Mouse (Mus musculus): ENCODE measurements around the gene AU040320. TPM values are rescaled to one million over a fixed set of nuclear protein-coding genes. Genes with fewer than 3 reads are reported as not detected.

The AU040320 gene
- polyA plus RNA-seq, 1 experiment from 2014 or later = 20.9 TPM

- 82% methylated on average over 11 of the region's 11 CpGs for WGBS
- H3K4me2 ChIP-seq = no peak overlapping the region
- no peak overlapping the region for H3K4me3 ChIP-seq (ENCODE audit: low read depth, low read length)
- H3K4me1 ChIP-seq (ENCODE audit: insufficient read depth) = no peaks in the 10 kb centered on the region
- H3K27ac ChIP-seq (ENCODE audit: low read depth) = no peak overlapping the region
- no peaks in the 10 kb centered on the region for H3K9me3 ChIP-seq (ENCODE audit: low read depth, low read length)
- DNase-seq = no peak
- TF ChIP-seq CTCF (IDR thresholded peaks at IDR 0.05; ENCODE audit: low read depth) = peak; percentile 47
- no peak for ATAC-seq (ENCODE audit: insufficient read depth)
- no peaks in the 10 kb centered on the region for H3K27me3 ChIP-seq (ENCODE audit: insufficient read depth, low read length)
- peaks cover 55% of the 10 kb centered on the region for H3K36me3 ChIP-seq (ENCODE audit: insufficient read depth)
- H3K9ac ChIP-seq = no peak overlapping the region
These were observed 108.3 kb downstream of the AU040320 start for GRCm38 (mm10) chr4:126861514-126862266.

GRCm38 (mm10) chr4:126868699-126869098 is 115.4 kb downstream of the AU040320 start:
- H3K9me3 ChIP-seq (ENCODE audit: low read depth, low read length) = no peaks in the 10 kb centered on the region
- TF ChIP-seq CTCF (IDR thresholded peaks at IDR 0.05; ENCODE audit: low read depth) = no peak
- no peak overlapping the region for H3K4me3 ChIP-seq (ENCODE audit: low read depth, low read length)
- ATAC-seq (ENCODE audit: insufficient read depth) = no peak
- no peak overlapping the region for H3K27ac ChIP-seq (ENCODE audit: low read depth)
- H3K27me3 ChIP-seq (ENCODE audit: insufficient read depth, low read length) = no peaks in the 10 kb centered on the region
- H3K4me2 ChIP-seq = no peak overlapping the region
- H3K9ac ChIP-seq = no peak overlapping the region
- DNase-seq = no peak
- H3K4me1 ChIP-seq (ENCODE audit: insufficient read depth) = no peaks in the 10 kb centered on the region
- 80% methylated on average over 12 of the region's 12 CpGs for WGBS
- H3K36me3 ChIP-seq (ENCODE audit: insufficient read depth) = peaks cover 56% of the 10 kb centered on the region

GRCm38 (mm10) chr4:126872717-126873116 is 119.4 kb downstream of the AU040320 start:
- no peak overlapping the region for H3K4me2 ChIP-seq
- no peak overlapping the region for H3K4me3 ChIP-seq (ENCODE audit: low read depth, low read length)
- no peak for TF ChIP-seq CTCF (IDR thresholded peaks at IDR 0.05; ENCODE audit: low read depth)
- H3K36me3 ChIP-seq (ENCODE audit: insufficient read depth) = peaks cover 47% of the 10 kb centered on the region
- H3K9ac ChIP-seq = no peak overlapping the region
- WGBS = 57% methylated on average over 7 of the region's 7 CpGs
- DNase-seq (peak; percentile 6), ATAC-seq (ENCODE audit: insufficient read depth) (no peak)
- no peak overlapping the region for H3K27ac ChIP-seq (ENCODE audit: low read depth)
- no peaks in the 10 kb centered on the region for H3K9me3 ChIP-seq (ENCODE audit: low read depth, low read length)
- no peaks in the 10 kb centered on the region for H3K27me3 ChIP-seq (ENCODE audit: insufficient read depth, low read length)
- H3K4me1 ChIP-seq (ENCODE audit: insufficient read depth) = no peaks in the 10 kb centered on the region

- ATAC-seq (ENCODE audit: insufficient read depth) (no peak), DNase-seq (no peak)
- no peak overlapping the region for H3K9ac ChIP-seq
- no peak overlapping the region for H3K4me2 ChIP-seq
- TF ChIP-seq CTCF (IDR thresholded peaks at IDR 0.05; ENCODE audit: low read depth) = no peak
- no peak overlapping the region for H3K27ac ChIP-seq (ENCODE audit: low read depth)
- peaks cover 67% of the 10 kb centered on the region for H3K36me3 ChIP-seq (ENCODE audit: insufficient read depth)
- 81% methylated on average over 5 of the region's 5 CpGs for WGBS
- no peak overlapping the region for H3K4me3 ChIP-seq (ENCODE audit: low read depth, low read length)
- no peaks in the 10 kb centered on the region for H3K27me3 ChIP-seq (ENCODE audit: insufficient read depth, low read length)
- no peaks in the 10 kb centered on the region for H3K4me1 ChIP-seq (ENCODE audit: insufficient read depth)
- H3K9me3 ChIP-seq (ENCODE audit: low read depth, low read length) = no peaks in the 10 kb centered on the region
These were observed 126.4 kb downstream of the AU040320 start for GRCm38 (mm10) chr4:126879560-126880275.

GRCm38 (mm10) chr4:126883602-126884001 is 130.3 kb downstream of the AU040320 start:
- no peak for ATAC-seq (ENCODE audit: insufficient read depth)
- Histone ChIP-seq H3K36me3 (ENCODE audit: insufficient read depth) (peaks cover 63% of the 10 kb centered on the region), H3K4me1 (ENCODE audit: insufficient read depth) (no peaks in the 10 kb centered on the region), H3K9me3 (ENCODE audit: low read depth, low read length) (no peaks in the 10 kb centered on the region), H3K4me3 (ENCODE audit: low read depth, low read length) (no peak overlapping the region), H3K27ac (ENCODE audit: low read depth) (no peak overlapping the region), H3K27me3 (ENCODE audit: insufficient read depth, low read length) (no peaks in the 10 kb centered on the region), H3K9ac (no peak overlapping the region), H3K4me2 (no peak overlapping the region)
- WGBS = 95% methylated on average over 5 of the region's 5 CpGs
- DNase-seq = no peak
- no peak for TF ChIP-seq CTCF (IDR thresholded peaks at IDR 0.05; ENCODE audit: low read depth)

- no peak for ATAC-seq (ENCODE audit: insufficient read depth)
- Histone ChIP-seq H3K4me3 (ENCODE audit: low read depth, low read length) (no peak overlapping the region), H3K4me2 (no peak overlapping the region), H3K27me3 (ENCODE audit: insufficient read depth, low read length) (no peaks in the 10 kb centered on the region), H3K9ac (no peak overlapping the region), H3K36me3 (ENCODE audit: insufficient read depth) (peaks cover 62% of the 10 kb centered on the region), H3K4me1 (ENCODE audit: insufficient read depth) (no peaks in the 10 kb centered on the region), H3K27ac (ENCODE audit: low read depth) (no peak overlapping the region), H3K9me3 (ENCODE audit: low read depth, low read length) (no peaks in the 10 kb centered on the region)
- 64% methylated on average over 1 of the region's 1 CpGs for WGBS
- peak; percentile 22; the same call in 1 of the 2 replicates for TF ChIP-seq CTCF (IDR thresholded peaks at IDR 0.05; ENCODE audit: low read depth)
- DNase-seq = peak; percentile 34
These were observed 132.6 kb downstream of the AU040320 start for GRCm38 (mm10) chr4:126885953-126886352.

GRCm38 (mm10) chr4:126889879-126890278 is 136.5 kb downstream of the AU040320 start:
- no peak for ATAC-seq (ENCODE audit: insufficient read depth)
- H3K4me3 ChIP-seq (ENCODE audit: low read depth, low read length) = no peak overlapping the region
- H3K9me3 ChIP-seq (ENCODE audit: low read depth, low read length) = no peaks in the 10 kb centered on the region
- peaks cover 66% of the 10 kb centered on the region for H3K36me3 ChIP-seq (ENCODE audit: insufficient read depth)
- H3K27me3 ChIP-seq (ENCODE audit: insufficient read depth, low read length) = no peaks in the 10 kb centered on the region
- H3K27ac ChIP-seq (ENCODE audit: low read depth) = no peak overlapping the region
- H3K4me2 ChIP-seq = no peak overlapping the region
- no peak overlapping the region for H3K9ac ChIP-seq
- TF ChIP-seq CTCF (IDR thresholded peaks at IDR 0.05; ENCODE audit: low read depth) = no peak
- no peaks in the 10 kb centered on the region for H3K4me1 ChIP-seq (ENCODE audit: insufficient read depth)
- DNase-seq = peak; percentile 9
- 82% methylated on average over 8 of the region's 8 CpGs for WGBS

Other genes with a start within 250 kb of the AU040320 start
- gene Ago4, start 220.1 kb upstream of the AU040320 start, polyA plus RNA-seq (2014; fragmentation: Nextera tagmentation; extraction: Ambion mirVana) = 2.9 and 3.5 TPM in 2 replicates
- 52.6 and 54.3 TPM in 2 replicates for gene Clspn, start 196.6 kb upstream of the AU040320 start, polyA plus RNA-seq (2014; fragmentation: Nextera tagmentation; extraction: Ambion mirVana)
- 2.7 and 3.2 TPM in 2 replicates for gene 5730409E04Rik, start 143.7 kb upstream of the AU040320 start, polyA plus RNA-seq (2014; fragmentation: Nextera tagmentation; extraction: Ambion mirVana)
- gene Psmb2, start 75.9 kb upstream of the AU040320 start, polyA plus RNA-seq (2014; fragmentation: Nextera tagmentation; extraction: Ambion mirVana) = 510 and 528 TPM in 2 replicates
- gene Tfap2e, start 17.3 kb upstream of the AU040320 start, polyA plus RNA-seq (2014; fragmentation: Nextera tagmentation; extraction: Ambion mirVana) = not detected in 2 replicates
- gene Ncdn, start 106 bp upstream of the AU040320 start, polyA plus RNA-seq (2014; fragmentation: Nextera tagmentation; extraction: Ambion mirVana) = 28.7 and 30.4 TPM in 2 replicates
- 19.8 and 21.8 TPM in 2 replicates for gene Zmym4, start 214.6 kb downstream of the AU040320 start, polyA plus RNA-seq (2014; fragmentation: Nextera tagmentation; extraction: Ambion mirVana)